ENCODE assay signal across 23 mouse cellular contexts in genomic region chr5:46486740-46487326, GRCm38 (mm10).
DNase-seq lines count a peak whose midpoint lies in the region; ATAC-seq and TF ChIP-seq lines count a peak whose summit lies in the region.
"Had no signal": no experiment of that assay in that cellular context is flagged by ENCODE, and none has a peak within 500 bp of the region (broad histone marks: within the 10 kb centered on the region; RNA-seq: fewer than 3 reads in every experiment).

No protein-coding gene starts in this region.

- WGBS in midbrain, postnatal 0 days, result 76% methylated on average over 1 of the region's 1 CpGs
- 89% methylated on average over 1 of the region's 1 CpGs for WGBS in midbrain, embryonic 13.5 days
- 37% methylated on average over 1 of the region's 1 CpGs for WGBS in intestine, postnatal 0 days

- no peaks in the 10 kb centered on the region for H3K36me3 ChIP-seq in midbrain, postnatal 0 days (ENCODE audit: insufficient read depth, low read length)
- H3K36me3 ChIP-seq in midbrain, embryonic 13.5 days, result no peaks in the 10 kb centered on the region
- no peaks in the 10 kb centered on the region for H3K36me3 ChIP-seq in intestine, postnatal 0 days (ENCODE audit: control insufficient read depth, insufficient read depth)
- H3K36me3 ChIP-seq: embryonic facial prominence, embryonic 15.5 days; forebrain, embryonic 15.5 days; heart, embryonic 10.5 days; hindbrain, embryonic 10.5 days; midbrain, embryonic 12.5 days had no signal

- ATAC-seq in midbrain, postnatal 0 days (ENCODE audit: low FRiP score), result no peak
- no peak for ATAC-seq in midbrain, embryonic 13.5 days
- ATAC-seq in intestine, postnatal 0 days, result peak; percentile 43; the same call in 1 of the 2 replicates
- ATAC-seq: forebrain, embryonic 15.5 days; liver, postnatal 0 days had no signal

- DNase-seq in embryo, embryonic 10.5 days (ENCODE audit: low spot score), result peak; percentile 34
- no peak for DNase-seq in embryo, embryonic 10 days (ENCODE audit: low spot score)
- DNase-seq in midbrain, postnatal 0 days (ENCODE audit: low spot score), result peak; percentile 31
- no peak for DNase-seq in right cerebral cortex, postnatal 10 days (ENCODE audit: low spot score in 2 of 2)
- DNase-seq in layer of hippocampus, adult 9-11 months, result no peak
- DNase-seq: adrenal gland, postnatal 25 days; cerebellum, adult 9-10 months; gastrocnemius, postnatal 10 days; kidney, adult 8-10 months; kidney, postnatal 36 days; liver, postnatal 0 days; lung, postnatal 10 days; thymus, adult 18-20 months; thymus, postnatal 36 days had no signal

- no peak overlapping the region for H3K9ac ChIP-seq in midbrain, postnatal 0 days (replicated peaks; ENCODE audit: low read length, poor library complexity, severe bottlenecking)
- H3K9ac ChIP-seq in midbrain, embryonic 13.5 days (replicated peaks), result no peak overlapping the region
- H3K9ac ChIP-seq in intestine, postnatal 0 days (ENCODE audit: low read depth, low read length), result no peak overlapping the region
- H3K9ac ChIP-seq: embryonic facial prominence, embryonic 15.5 days; forebrain, embryonic 15.5 days; liver, postnatal 0 days; midbrain, embryonic 12.5 days had no signal

- H3K4me1 ChIP-seq in midbrain, postnatal 0 days (ENCODE audit: insufficient read depth, low read length), result no peaks in the 10 kb centered on the region
- no peaks in the 10 kb centered on the region for H3K4me1 ChIP-seq in midbrain, embryonic 13.5 days (replicated peaks)
- H3K4me1 ChIP-seq in intestine, postnatal 0 days (replicated peaks; ENCODE audit: control insufficient read depth, insufficient read depth, low read length), result no peaks in the 10 kb centered on the region
- H3K4me1 ChIP-seq: embryonic facial prominence, embryonic 15.5 days; forebrain, embryonic 15.5 days; heart, embryonic 10.5 days; hindbrain, embryonic 10.5 days; midbrain, embryonic 12.5 days had no signal

- H3K9me3 ChIP-seq in midbrain, postnatal 0 days (ENCODE audit: low read length), result no peaks in the 10 kb centered on the region
- no peaks in the 10 kb centered on the region for H3K9me3 ChIP-seq in midbrain, embryonic 13.5 days
- no peaks in the 10 kb centered on the region for H3K9me3 ChIP-seq in intestine, postnatal 0 days (ENCODE audit: control insufficient read depth)
- H3K9me3 ChIP-seq: embryonic facial prominence, embryonic 15.5 days; forebrain, embryonic 15.5 days; heart, embryonic 10.5 days; hindbrain, embryonic 10.5 days; midbrain, embryonic 12.5 days had no signal

- no peak overlapping the region for H3K27ac ChIP-seq in midbrain, postnatal 0 days (ENCODE audit: low read depth, low read length)
- H3K27ac ChIP-seq in midbrain, embryonic 13.5 days, result no peak overlapping the region
- H3K27ac ChIP-seq in intestine, postnatal 0 days (ENCODE audit: low read depth, low read length), result no peak overlapping the region
- H3K27ac ChIP-seq: embryonic facial prominence, embryonic 15.5 days; forebrain, embryonic 15.5 days; heart, embryonic 10.5 days; hindbrain, embryonic 10.5 days; left cerebral cortex, adult 2 months; midbrain, embryonic 12.5 days had no signal

- no peak overlapping the region for H3K4me2 ChIP-seq in midbrain, postnatal 0 days (ENCODE audit: low read depth, low read length, poor library complexity, severe bottlenecking)
- H3K4me2 ChIP-seq in midbrain, embryonic 13.5 days (replicated peaks), result no peak overlapping the region
- H3K4me2 ChIP-seq in intestine, postnatal 0 days (replicated peaks; ENCODE audit: low read depth), result no peak overlapping the region
- H3K4me2 ChIP-seq: embryonic facial prominence, embryonic 15.5 days; forebrain, embryonic 15.5 days; liver, embryonic 11.5 days; midbrain, embryonic 12.5 days had no signal

- no peak for TF ChIP-seq CTCF in midbrain, postnatal 0 days (IDR thresholded peaks at IDR 0.05)
- TF ChIP-seq CTCF in intestine, postnatal 0 days (IDR thresholded peaks at IDR 0.05; ENCODE audit: low read depth), result no peak

- H3K27me3 ChIP-seq in midbrain, postnatal 0 days (ENCODE audit: insufficient read depth, low read length), result no peaks in the 10 kb centered on the region
- H3K27me3 ChIP-seq in midbrain, embryonic 13.5 days, result no peaks in the 10 kb centered on the region
- no peaks in the 10 kb centered on the region for H3K27me3 ChIP-seq in intestine, postnatal 0 days (replicated peaks; ENCODE audit: control insufficient read depth, insufficient read depth, low read length)
- H3K27me3 ChIP-seq: embryonic facial prominence, embryonic 15.5 days; forebrain, embryonic 15.5 days; midbrain, embryonic 12.5 days had no signal

- H3K4me3 ChIP-seq in midbrain, postnatal 0 days (ENCODE audit: low read depth, low read length), result no peak overlapping the region
- H3K4me3 ChIP-seq in midbrain, embryonic 13.5 days (replicated peaks), result no peak overlapping the region
- no peak overlapping the region for H3K4me3 ChIP-seq in intestine, postnatal 0 days (ENCODE audit: low read depth, low read length)
- H3K4me3 ChIP-seq: embryonic facial prominence, embryonic 15.5 days; forebrain, embryonic 15.5 days; heart, embryonic 10.5 days; hindbrain, embryonic 10.5 days; left cerebral cortex, adult 2 months; midbrain, embryonic 12.5 days had no signal

Comparison
In these comparisons a context has a peak if more than half of its experiments do, and no peak if none do; other contexts are left out.
1. DNase-seq: peak in embryo, embryonic 10.5 days (single experiment) and midbrain, postnatal 0 days (single experiment); none in embryo, embryonic 10 days (single experiment), right cerebral cortex, postnatal 10 days (0 of 2) and layer of hippocampus, adult 9-11 months (single experiment).